21 mouse cellular contexts compared by ENCODE assay signal in genomic region chr5:111124620-111125200, GRCm38 (mm10).
A peak's percentile ranks its signal among the peaks of the same experiment; 100 is the strongest.
DNase-seq lines count a peak whose midpoint lies in the region; ATAC-seq and TF ChIP-seq lines count a peak whose summit lies in the region.
"Had no signal": no experiment of that assay in that cellular context is flagged by ENCODE, and none has a peak within 500 bp of the region (broad histone marks: within the 10 kb centered on the region; RNA-seq: fewer than 3 reads in every experiment).

No protein-coding gene starts in this region.

- DNase-seq in A20 (ENCODE audit: low read depth, low spot score), result peak; percentile 19
- DNase-seq in CD4-positive, CD25-positive, alpha-beta regulatory T cell, adult 2 months (ENCODE audit: low read depth, low spot score), result peak; percentile 47
- DNase-seq in left cerebral cortex, adult 2 months (ENCODE audit: extremely low spot score in 1 of 2, low spot score in 2 of 2), result no peak
- no peak for DNase-seq in thymus, postnatal 25 days
- DNase-seq in urinary bladder, postnatal 4 days (ENCODE audit: low spot score in 2 of 2), result no peak
- DNase-seq: adrenal gland, postnatal 14 days; cerebellum, adult 11-12 months; cerebellum, adult 9-10 months; cerebellum, postnatal 25 days; gastrocnemius, postnatal 36 days; heart, adult 18-20 months; heart, postnatal 14 days; kidney, adult 11 months had no signal

- TF ChIP-seq CTCF in left cerebral cortex, adult 2 months (IDR thresholded peaks at IDR 0.05), result no peak

- no peak overlapping the region for H3K27ac ChIP-seq in forebrain, embryonic 15.5 days (replicated peaks)
- no peak overlapping the region for H3K27ac ChIP-seq in left cerebral cortex, adult 2 months
- H3K27ac ChIP-seq: embryonic facial prominence, embryonic 10.5 days; forebrain, embryonic 13.5 days; heart, embryonic 10.5 days; heart, embryonic 15.5 days; hindbrain, embryonic 14.5 days had no signal

- no peaks in the 10 kb centered on the region for H3K9me3 ChIP-seq in forebrain, embryonic 15.5 days
- H3K9me3 ChIP-seq: embryonic facial prominence, embryonic 10.5 days; forebrain, embryonic 13.5 days; heart, embryonic 10.5 days; heart, embryonic 15.5 days had no signal

- H3K36me3 ChIP-seq in forebrain, embryonic 15.5 days, result no peaks in the 10 kb centered on the region
- H3K36me3 ChIP-seq: embryonic facial prominence, embryonic 10.5 days; heart, embryonic 10.5 days; heart, embryonic 15.5 days had no signal

- ATAC-seq in activated CD4-positive, CD25-positive, alpha-beta regulatory T cell, adult 4 months, result peak; percentile 50
- ATAC-seq in inflammation-experienced regulatory T-cells, adult 6 months, result peak; percentile 63
- no peak for ATAC-seq in forebrain, embryonic 15.5 days (replicated peaks)
- ATAC-seq: forebrain, embryonic 13.5 days had no signal

- H3K4me1 ChIP-seq in forebrain, embryonic 15.5 days, result peaks cover 54% of the 10 kb centered on the region

- H3K27me3 ChIP-seq in forebrain, embryonic 15.5 days, result no peaks in the 10 kb centered on the region
- H3K27me3 ChIP-seq: forebrain, embryonic 13.5 days; heart, embryonic 15.5 days had no signal

- 91% methylated on average over 7 of the region's 7 CpGs for WGBS in forebrain, embryonic 15.5 days

- H3K9ac ChIP-seq in forebrain, embryonic 15.5 days (replicated peaks), result no peak overlapping the region
- H3K9ac ChIP-seq: forebrain, embryonic 13.5 days; heart, embryonic 15.5 days; hindbrain, embryonic 14.5 days had no signal

- H3K4me2 ChIP-seq in forebrain, embryonic 15.5 days (replicated peaks), result no peak overlapping the region
- H3K4me2 ChIP-seq: forebrain, embryonic 13.5 days; heart, embryonic 15.5 days; hindbrain, embryonic 14.5 days had no signal

- intact Hi-C loops in left cerebral cortex, adult 2 months (cut with DNase I), result no loop called here

- no peak overlapping the region for H3K4me3 ChIP-seq in forebrain, embryonic 15.5 days
- no peak overlapping the region for H3K4me3 ChIP-seq in left cerebral cortex, adult 2 months
- H3K4me3 ChIP-seq: embryonic facial prominence, embryonic 10.5 days; forebrain, embryonic 13.5 days; heart, embryonic 10.5 days; heart, embryonic 15.5 days had no signal

Comparison
In these comparisons a context has a peak if more than half of its experiments do, and no peak if none do; other contexts are left out.
1. DNase-seq: peak in A20 (single experiment) and CD4-positive, CD25-positive, alpha-beta regulatory T cell, adult 2 months (single experiment); none in left cerebral cortex, adult 2 months (0 of 2), thymus, postnatal 25 days (single experiment) and urinary bladder, postnatal 4 days (0 of 2).